Mouse (Mus musculus) layer of hippocampus, postnatal 10 days (tissue): ENCODE results near the gene 1810009J06Rik. TPM values are rescaled to one million over a fixed set of nuclear protein-coding genes. Genes with fewer than 3 reads are reported as not detected.
"Not testable (repeated sequence)": the region's sequence is repeated elsewhere in the genome, so short reads cannot be mapped to it uniquely, and the experiment has no call there.

Experiments used
- DNase-seq, 2 experiments: peaks; one replicate each; pipeline ENCODE4 v3.0.0; 2021; ENCODE audit warnings: low spot score in 2 of 2
- long read RNA-seq: library from polyadenylated mRNA; stranded (forward); transcript quantifications from one replicate; pipeline ENCODE4 v2.0.0, GENCODE M21; 2023
- total RNA-seq, 2 experiments: library from RNA; stranded (reverse); gene quantifications; 2 replicates each; pipeline ENCODE4 v1.2.3; 2021

Gene 1810009J06Rik
- not detected for total RNA-seq
- long read RNA-seq, result 0 reads

GRCm38 (mm10) chr6:40964454-40964853 lies at the start of gene 1810009J06Rik:
1810009J06Rik (plus strand) TSS chr6:40964754.
- not testable (repeated sequence) for DNase-seq

- DNase-seq, result no peak
These were observed 44.6 kb upstream of the 1810009J06Rik start for GRCm38 (mm10) chr6:40919954-40920353.

GRCm38 (mm10) chr6:40940457-40940856 lies 24.1 kb upstream of the 1810009J06Rik start, which contains the start of gene 1700074P13Rik:
1700074P13Rik (minus strand) TSS chr6:40940557.
- DNase-seq, result no peak

GRCm38 (mm10) chr6:40951770-40952169 lies 12.8 kb upstream of the 1810009J06Rik start, which contains the start of gene Gm4744:
Gm4744 (minus strand) TSS chr6:40951870.
- no peak for DNase-seq

GRCm38 (mm10) chr6:40953716-40954115 lies 10.8 kb upstream of the 1810009J06Rik start:
- DNase-seq, result no peak

GRCm38 (mm10) chr6:40999379-40999778 lies 34.8 kb downstream of the 1810009J06Rik start, which contains the start of gene Gm2663:
Gm2663 (minus strand) TSS chr6:40999479.
- not testable (repeated sequence) for DNase-seq

- DNase-seq, result no peak
These were observed 50.5 kb downstream of the 1810009J06Rik start for GRCm38 (mm10) chr6:41015065-41015464.

Other genes with a start within 250 kb of the 1810009J06Rik start
- gene Moxd2, start 77.3 kb upstream of the 1810009J06Rik start, total RNA-seq, result not detected
- not detected for gene Prss58, start 64.4 kb upstream of the 1810009J06Rik start, total RNA-seq
- gene 1700074P13Rik, start 24.2 kb upstream of the 1810009J06Rik start, total RNA-seq, result not detected
- not detected for gene Gm4744, start 12.9 kb upstream of the 1810009J06Rik start, total RNA-seq
- gene Gm2663, start 34.7 kb downstream of the 1810009J06Rik start, total RNA-seq, result not detected
- gene 2210010C04Rik, start 70.8 kb downstream of the 1810009J06Rik start, total RNA-seq, result not detected